Mouse (Mus musculus) liver, embryonic 13.5 days (tissue): ENCODE results near the gene Gm20521. TPM values are rescaled to one million over a fixed set of nuclear protein-coding genes. Genes with fewer than 3 reads are reported as not detected.

Source experiments
- ATAC-seq: fragments of 200-750 bp; cut with Nextera tagmentation; 2 replicates; pipeline ENCODE4 v1.8.0; 2017; ENCODE audit warnings: low read depth, mild to moderate bottlenecking, moderate number of reproducible peaks, moderate library complexity
- DNase-seq: peaks from one replicate; pipeline ENCODE4 v3.0.0; 2022
- H3K27ac ChIP-seq: fragments of 300-500 bp; sonication (generic); 2 replicates; pipeline ENCODE4 v1.5.1; 2015; ENCODE audit warnings: moderate library complexity, mild to moderate bottlenecking, inconsistent platforms
- H3K27me3 ChIP-seq: fragments of 300-500 bp; sonication (generic); 2 replicates; pipeline ENCODE4 v1.6.1; 2015; ENCODE audit warnings: mild to moderate bottlenecking, inconsistent platforms
- H3K36me3 ChIP-seq: fragments of 300-500 bp; sonication (generic); 2 replicates; pipeline ENCODE4 v1.6.1; 2015; ENCODE audit warnings: mild to moderate bottlenecking, inconsistent platforms
- H3K4me1 ChIP-seq: fragments of 300-500 bp; sonication (generic); replicated peaks from 2 replicates; pipeline ENCODE4 v1.6.1; 2015; ENCODE audit warnings: inconsistent platforms
- H3K4me2 ChIP-seq: fragments of 300-500 bp; sonication (generic); 2 replicates; pipeline ENCODE4 v1.6.1; 2015; ENCODE audit warnings: inconsistent platforms, mild to moderate bottlenecking, moderate library complexity
- H3K4me3 ChIP-seq: fragments of 300-500 bp; sonication (generic); replicated peaks from 2 replicates; pipeline ENCODE4 v1.5.1; 2015; ENCODE audit warnings: mild to moderate bottlenecking, inconsistent platforms
- H3K9ac ChIP-seq: fragments of 300-500 bp; sonication (generic); 2 replicates; pipeline ENCODE4 v1.6.1; 2015; ENCODE audit warnings: mild to moderate bottlenecking, inconsistent platforms
- H3K9me3 ChIP-seq: fragments of 300-500 bp; sonication (generic); replicated peaks from 2 replicates; pipeline ENCODE4 v1.6.1; 2016; ENCODE audit warnings: inconsistent platforms
- WGBS: fragments of 180-500 bp; shearing (Covaris S2); methylation state at CpG from one replicate; pipeline ENCODE4 v1.1.7; 2015; ENCODE audit not compliant: insufficient replicate concordance; 5-methylcytosine and 5-hydroxymethylcytosine counted together
- polyA plus RNA-seq: library from polyadenylated mRNA; unstranded; fragments of >200 nt; fragmentation: Nextera tagmentation; extraction: Ambion mirVana; gene quantifications from 2 replicates; pipeline ENCODE4 v1.2.1, GENCODE M21; 2015

Gene Gm20521
- 0.09 TPM in 1 of 2 replicates, not detected in the other for polyA plus RNA-seq

DNA sequence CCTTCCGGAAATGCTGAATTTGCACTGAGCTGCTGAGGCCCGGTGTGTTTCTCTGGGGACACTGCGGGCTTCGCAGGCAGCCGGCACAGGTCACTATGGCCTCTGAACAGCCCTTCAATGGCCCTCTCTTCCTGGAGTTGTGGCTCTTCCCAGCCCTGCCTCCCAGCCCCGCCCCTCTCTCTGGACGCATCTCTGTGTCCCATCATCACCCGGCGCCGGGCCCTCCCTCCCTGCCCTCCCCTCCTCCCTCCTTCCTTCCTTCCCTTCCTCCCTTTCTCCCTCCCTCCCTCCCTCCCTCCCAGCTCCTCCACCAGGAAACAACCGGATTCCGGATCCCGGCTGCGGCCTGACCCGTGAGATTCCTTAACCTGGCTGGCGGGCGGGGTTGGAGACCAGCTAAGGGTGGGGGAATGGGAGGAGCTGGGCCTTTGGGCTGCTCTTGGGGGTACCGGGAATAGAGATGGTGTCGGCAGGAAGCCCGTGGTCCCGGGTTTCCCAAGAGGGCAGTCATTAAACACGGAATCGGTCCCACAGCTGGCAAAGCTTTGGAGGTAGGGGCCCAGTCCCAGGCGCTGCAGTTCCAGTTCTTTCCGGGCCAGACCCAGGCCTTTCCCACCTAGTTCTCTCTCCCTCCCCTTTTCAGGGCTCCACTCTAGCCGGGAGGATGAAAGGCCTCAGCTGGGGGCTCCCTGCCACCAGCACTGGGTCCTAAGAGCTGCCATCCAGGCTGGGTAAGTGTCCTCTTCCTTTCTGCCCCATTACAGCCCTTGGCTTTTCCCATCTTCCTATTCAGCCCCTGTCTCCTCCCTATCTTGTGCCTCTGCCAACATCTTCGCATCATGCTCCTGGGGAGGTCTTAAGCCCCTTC is at the start of gene Gm20521, which contains the start of gene Bcl2l2:
Gm20521 (plus strand) TSS at position 288 of the 868 bp plus-strand sequence.
Bcl2l2 (plus strand) TSS at position 224 of the 868 bp plus-strand sequence.
- peak; percentile 50 for DNase-seq
- H3K9me3 ChIP-seq: no peaks in the 10 kb centered on the region
- ATAC-seq: peak; percentile 88
- H3K27me3 ChIP-seq: no peaks in the 10 kb centered on the region
- H3K27ac ChIP-seq: peak within 1 kb of the TSS; percentile 79
- H3K9ac ChIP-seq: peak within 1 kb of the TSS; percentile 74
- H3K36me3 ChIP-seq: 0 out of 2 replicates have a peak, but pooled peaks cover 4% of the 10 kb centered on the region
- WGBS: 2% methylated on average over 27 of the region's 27 CpGs
- peak within 1 kb of the TSS; percentile 75 for H3K4me2 ChIP-seq
- peak within 1 kb of the TSS; percentile 65 for H3K4me3 ChIP-seq
- H3K4me1 ChIP-seq: peaks cover 19% of the 10 kb centered on the region

DNA sequence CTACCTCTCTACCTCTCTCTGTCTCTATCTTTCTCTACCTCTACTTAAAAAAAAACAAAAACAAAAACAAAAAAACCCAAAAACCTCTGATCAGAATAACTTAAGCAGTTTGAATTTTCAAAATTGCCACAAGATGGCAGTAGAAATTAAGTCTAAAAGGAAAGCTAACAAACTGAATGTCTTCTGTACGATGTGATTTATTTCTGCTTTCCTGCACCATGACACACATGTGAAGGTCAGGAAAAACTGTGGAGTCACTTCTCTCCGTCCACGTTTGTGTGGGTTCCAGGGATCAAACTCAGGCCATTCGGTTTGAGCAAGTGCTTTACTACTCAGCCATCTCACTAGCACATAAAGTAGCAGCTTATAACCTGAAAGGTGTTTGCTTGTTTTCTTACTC is 39.8 kb upstream of the Gm20521 start:
- H3K4me1 ChIP-seq: no peaks in the 10 kb centered on the region

GRCm38 (mm10) chr14:54855726-54856125 is 27.5 kb upstream of the Gm20521 start:
- WGBS: 73% methylated on average over 3 of the region's 3 CpGs

More for the DNA sequence above, 39.8 kb upstream of the Gm20521 start:
- H3K27me3 ChIP-seq: no peaks in the 10 kb centered on the region; the same call in 1 of the 2 replicates
- no peak overlapping the region for H3K9ac ChIP-seq
- WGBS: under 1% methylated on average over 4 of the region's 4 CpGs
- DNase-seq (no peak), ATAC-seq (no peak)
- H3K27ac ChIP-seq: no peak overlapping the region
- no peaks in the 10 kb centered on the region for H3K36me3 ChIP-seq
- H3K4me3 ChIP-seq: no peak overlapping the region
- no peaks in the 10 kb centered on the region for H3K9me3 ChIP-seq
- H3K4me2 ChIP-seq: no peak overlapping the region

DNA sequence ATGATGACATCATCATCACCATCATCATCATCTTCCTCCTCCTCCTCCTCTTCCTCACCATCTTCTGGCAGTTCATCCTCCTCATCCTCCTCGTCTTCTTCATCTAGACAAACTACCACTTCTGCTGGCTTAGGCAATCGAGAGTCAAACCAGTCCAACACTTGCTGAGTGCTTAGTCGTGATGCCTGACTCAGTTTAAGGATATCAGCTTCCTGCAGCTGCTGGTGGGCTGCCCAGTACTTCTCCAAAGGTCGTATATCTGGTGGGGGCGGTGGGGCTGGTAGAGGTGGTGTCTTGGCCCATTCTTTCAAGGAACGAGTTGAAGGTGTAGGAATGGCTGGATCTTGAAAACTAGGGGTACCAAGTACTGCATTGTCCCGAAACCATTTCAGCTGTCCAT is 26.5 kb upstream of the Gm20521 start:
- ATAC-seq (no peak), DNase-seq (no peak)
- 34% methylated on average over 7 of the region's 7 CpGs for WGBS
- no peaks in the 10 kb centered on the region for H3K4me1 ChIP-seq
- no peak overlapping the region for H3K9ac ChIP-seq
- H3K27ac ChIP-seq: no peak overlapping the region
- H3K27me3 ChIP-seq: no peaks in the 10 kb centered on the region
- no peak overlapping the region for H3K4me2 ChIP-seq
- 0 out of 2 replicates have a peak, but pooled peaks cover 8% of the 10 kb centered on the region for H3K36me3 ChIP-seq
- H3K4me3 ChIP-seq: no peak overlapping the region
- no peaks in the 10 kb centered on the region for H3K9me3 ChIP-seq

More at GRCm38 (mm10) chr14:54855726-54856125, 27.5 kb upstream of the Gm20521 start:
- Histone ChIP-seq H3K36me3 (0 out of 2 replicates have a peak, but pooled peaks cover 8% of the 10 kb centered on the region), H3K4me2 (no peak overlapping the region), H3K27me3 (no peaks in the 10 kb centered on the region), H3K4me1 (no peaks in the 10 kb centered on the region), H3K9ac (no peak overlapping the region), H3K4me3 (no peak overlapping the region), H3K27ac (no peak overlapping the region), H3K9me3 (no peaks in the 10 kb centered on the region)
- ATAC-seq: no peak
- no peak for DNase-seq

- no peaks in the 10 kb centered on the region for H3K4me1 ChIP-seq
- no peak overlapping the region for H3K9ac ChIP-seq
- H3K36me3 ChIP-seq: 0 out of 2 replicates have a peak, but pooled peaks cover 8% of the 10 kb centered on the region
- no peak overlapping the region for H3K4me2 ChIP-seq
- H3K27me3 ChIP-seq: no peaks in the 10 kb centered on the region
- H3K9me3 ChIP-seq: no peaks in the 10 kb centered on the region
- no peak overlapping the region for H3K4me3 ChIP-seq
- H3K27ac ChIP-seq: no peak overlapping the region
- DNase-seq (no peak), ATAC-seq (no peak)
- 83% methylated on average over 9 of the region's 9 CpGs for WGBS
Measured at GRCm38 (mm10) chr14:54857891-54858290, 25.4 kb upstream of the Gm20521 start.

DNA sequence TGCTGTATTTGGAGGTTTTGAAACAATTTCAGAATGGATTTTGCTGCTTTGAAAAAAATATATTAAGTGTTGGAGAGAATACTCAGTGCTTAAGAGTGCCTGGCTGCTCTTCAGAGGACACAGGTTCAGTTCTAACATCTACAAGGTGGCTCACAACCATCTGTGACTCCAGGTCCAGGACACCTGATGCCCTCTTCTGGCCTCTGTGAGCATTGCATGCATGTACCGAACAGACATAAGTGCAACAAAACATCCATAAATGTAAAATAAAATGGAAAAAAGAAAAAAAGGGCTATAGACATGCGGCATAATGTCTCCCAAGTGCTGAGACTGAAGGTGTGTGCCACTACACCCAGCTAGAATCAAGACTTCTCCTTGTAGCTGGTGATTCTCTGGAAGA is 22.7 kb upstream of the Gm20521 start:
- no peaks in the 10 kb centered on the region for H3K9me3 ChIP-seq
- H3K27me3 ChIP-seq: no peaks in the 10 kb centered on the region
- 18% methylated on average over 2 of the region's 2 CpGs for WGBS
- H3K4me3 ChIP-seq: no peak overlapping the region
- H3K4me2 ChIP-seq: no peak overlapping the region
- ATAC-seq (no peak), DNase-seq (no peak)
- no peak overlapping the region for H3K9ac ChIP-seq
- no peak overlapping the region for H3K27ac ChIP-seq
- peaks cover 16% of the 10 kb centered on the region for H3K4me1 ChIP-seq
- 0 out of 2 replicates have a peak, but pooled peaks cover 8% of the 10 kb centered on the region for H3K36me3 ChIP-seq

DNA sequence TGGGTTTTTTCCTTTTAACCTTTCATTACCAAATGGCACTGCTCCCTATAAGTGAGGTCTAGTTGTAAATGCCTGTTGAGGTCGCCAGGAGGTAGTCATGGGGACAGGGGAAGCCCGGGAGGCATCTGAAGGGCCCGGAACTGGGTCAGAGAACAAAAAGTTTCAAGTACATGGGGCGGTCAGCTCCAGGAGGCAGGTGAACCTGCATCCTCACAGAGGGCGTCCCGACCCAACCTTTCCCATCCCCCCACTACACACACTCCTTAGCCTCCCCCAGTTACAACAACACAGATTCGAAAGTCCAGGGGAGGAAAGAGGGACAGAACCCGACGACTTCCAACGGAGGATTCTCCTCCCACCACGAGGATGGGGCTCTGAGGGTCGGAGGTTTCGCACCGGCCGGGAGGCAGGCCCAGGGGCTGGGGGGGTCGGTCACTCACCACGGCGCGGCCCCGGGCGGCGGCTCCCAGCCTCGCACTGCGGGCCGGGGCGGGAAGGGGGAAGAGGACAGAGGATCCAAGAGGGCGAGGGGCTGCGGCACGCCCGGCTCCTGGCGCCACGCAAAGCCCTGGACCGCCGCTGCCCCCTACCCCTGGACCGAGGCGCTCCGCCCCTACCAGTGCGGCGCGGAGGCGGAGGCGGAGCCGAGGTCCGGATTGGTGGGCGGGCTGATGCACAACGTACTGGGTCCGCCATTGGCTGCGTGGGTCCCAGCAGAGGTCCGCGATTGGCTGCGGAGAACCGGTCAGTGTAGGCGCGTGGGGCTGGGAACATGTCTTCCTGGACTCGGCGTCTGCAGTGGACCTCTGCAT is 19.5 kb upstream of the Gm20521 start:
- peak; percentile 87 for DNase-seq
- Histone ChIP-seq H3K27me3 (no peaks in the 10 kb centered on the region), H3K27ac (peak overlapping the region; percentile 55), H3K4me1 (peaks cover 16% of the 10 kb centered on the region), H3K9me3 (no peaks in the 10 kb centered on the region), H3K4me3 (peak overlapping the region; percentile 76), H3K9ac (peak overlapping the region; percentile 80), H3K4me2 (peak overlapping the region; percentile 91), H3K36me3 (no peaks in the 10 kb centered on the region)
- peak; percentile 99 for ATAC-seq
- under 1% methylated on average over 49 of the region's 56 CpGs for WGBS

- H3K4me3 ChIP-seq: peak overlapping the region; percentile 76
- H3K27ac ChIP-seq: peak overlapping the region; percentile 55
- no peaks in the 10 kb centered on the region for H3K9me3 ChIP-seq
- no peak for DNase-seq
- no peaks in the 10 kb centered on the region for H3K27me3 ChIP-seq
- peak overlapping the region; percentile 91 for H3K4me2 ChIP-seq
- H3K4me1 ChIP-seq: peaks cover 16% of the 10 kb centered on the region
- peak; percentile 5; the same call in 1 of the 2 replicates for ATAC-seq
- H3K36me3 ChIP-seq: no peaks in the 10 kb centered on the region
- peak overlapping the region; percentile 80 for H3K9ac ChIP-seq
- 9% methylated on average over 21 of the region's 21 CpGs for WGBS
Measured at GRCm38 (mm10) chr14:54864313-54865036, 18.8 kb upstream of the Gm20521 start.

DNA sequence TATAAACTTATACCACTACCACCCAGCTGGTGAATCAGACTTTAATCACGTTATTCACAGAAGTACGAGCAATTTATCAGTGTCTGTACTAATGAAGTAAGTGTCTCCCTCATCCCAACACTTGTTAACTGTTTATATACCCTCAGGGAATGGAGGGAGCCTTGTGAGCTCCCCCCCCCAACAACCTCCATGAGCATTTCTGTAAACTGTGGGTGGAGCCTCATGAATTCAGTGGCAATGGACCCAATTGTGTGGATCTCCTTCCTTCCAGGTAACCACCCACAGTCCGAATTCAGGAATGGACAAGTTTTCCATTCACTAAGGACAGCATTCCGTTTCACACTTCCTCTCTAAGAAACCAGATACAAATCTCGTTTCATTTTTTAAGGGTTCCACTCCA is 17.6 kb upstream of the Gm20521 start:
- DNase-seq (no peak), ATAC-seq (no peak)
- no peaks in the 10 kb centered on the region for H3K27me3 ChIP-seq
- no peak overlapping the region for H3K9ac ChIP-seq
- 61% methylated on average over 5 of the region's 5 CpGs for WGBS
- no peak overlapping the region for H3K27ac ChIP-seq
- no peaks in the 10 kb centered on the region for H3K36me3 ChIP-seq
- H3K4me2 ChIP-seq: no peak overlapping the region
- H3K4me1 ChIP-seq: peaks cover 16% of the 10 kb centered on the region
- H3K9me3 ChIP-seq: no peaks in the 10 kb centered on the region
- no peak overlapping the region for H3K4me3 ChIP-seq

- WGBS: 25% methylated on average over 3 of the region's 3 CpGs
- Histone ChIP-seq H3K27ac (no peak overlapping the region), H3K4me1 (peaks cover 16% of the 10 kb centered on the region), H3K36me3 (no peaks in the 10 kb centered on the region), H3K9ac (no peak overlapping the region), H3K9me3 (no peaks in the 10 kb centered on the region), H3K27me3 (no peaks in the 10 kb centered on the region), H3K4me3 (no peak overlapping the region), H3K4me2 (no peak overlapping the region)
- DNase-seq (no peak), ATAC-seq (no peak)
Measured at GRCm38 (mm10) chr14:54866268-54866667, 17.0 kb upstream of the Gm20521 start.
